Mouse (Mus musculus) cerebellum, postnatal 14 days (tissue): ENCODE measurements at regions not wholly inside any gene's neighbourhood (a gene's known extent, or its start where the extent isn't known, plus 50 kb on each side); places are given as distances from the start of the nearest gene placed in this dataset.

Experiments
- DNase-seq, 2 experiments: peaks; one replicate each; pipeline ENCODE4 v3.0.0; 2021; ENCODE audit warnings: mixed read lengths in 2 of 2

DNA sequence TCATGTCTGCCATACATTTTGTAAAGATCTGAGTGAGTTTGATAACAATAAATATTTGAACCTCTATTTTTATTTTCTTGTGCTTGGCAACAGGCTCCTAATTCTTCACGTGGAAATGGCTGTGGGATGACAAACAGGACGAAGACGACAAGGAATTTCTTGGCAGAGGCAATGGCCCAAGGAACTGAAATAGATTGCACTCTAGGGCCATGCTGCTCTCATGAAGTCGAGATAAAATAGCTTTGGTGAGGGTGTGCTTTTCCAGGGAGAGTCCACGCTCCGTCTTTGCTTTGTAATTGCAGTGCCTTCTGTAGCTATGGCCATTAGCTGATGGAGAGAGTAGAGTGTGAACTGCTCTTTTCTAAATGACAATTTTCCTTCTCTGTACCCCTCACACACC is 50.9 kb upstream of the 1810046K07Rik start:
- no peak for DNase-seq

DNA sequence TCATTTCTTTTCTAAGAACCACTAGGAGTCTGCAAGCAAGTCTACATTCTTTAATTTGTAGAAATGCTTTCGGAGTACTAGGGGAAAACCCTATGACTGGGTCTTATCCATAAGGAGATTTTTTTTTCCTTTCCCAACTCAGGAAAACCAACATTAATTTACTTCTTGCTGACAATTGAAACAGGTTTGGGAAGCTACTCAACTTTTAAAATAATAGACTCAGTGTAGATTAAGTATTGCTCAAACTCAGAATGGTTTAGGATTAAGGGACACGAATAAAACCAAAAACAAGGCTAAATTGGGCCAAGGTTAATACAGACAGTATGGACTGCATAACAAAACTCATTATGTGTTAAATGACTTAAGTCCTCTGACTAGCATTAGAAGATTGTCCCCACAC is 65.2 kb upstream of the 1810046K07Rik start:
- DNase-seq, result no peak

DNA sequence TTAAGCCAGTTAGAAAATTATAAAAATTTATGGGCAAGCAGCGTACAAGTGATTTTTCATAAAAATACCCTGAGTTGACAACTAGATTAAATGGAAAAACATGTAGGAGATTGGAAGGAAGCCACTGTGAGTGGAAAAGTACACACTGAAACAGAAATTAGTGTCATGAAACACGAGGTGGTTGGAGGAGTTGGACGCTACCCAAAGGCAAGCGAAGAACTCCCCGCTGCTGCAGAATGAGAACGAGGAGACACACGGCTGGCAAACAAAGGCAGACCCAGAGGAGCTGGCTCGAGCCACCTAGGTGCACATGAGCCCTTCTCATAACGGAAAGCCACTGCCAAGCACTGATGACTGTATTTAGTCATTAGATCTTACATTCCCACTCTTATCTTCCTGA is 65.7 kb upstream of the 1810046K07Rik start:
- DNase-seq, result peak; percentile 68 to 72

DNA sequence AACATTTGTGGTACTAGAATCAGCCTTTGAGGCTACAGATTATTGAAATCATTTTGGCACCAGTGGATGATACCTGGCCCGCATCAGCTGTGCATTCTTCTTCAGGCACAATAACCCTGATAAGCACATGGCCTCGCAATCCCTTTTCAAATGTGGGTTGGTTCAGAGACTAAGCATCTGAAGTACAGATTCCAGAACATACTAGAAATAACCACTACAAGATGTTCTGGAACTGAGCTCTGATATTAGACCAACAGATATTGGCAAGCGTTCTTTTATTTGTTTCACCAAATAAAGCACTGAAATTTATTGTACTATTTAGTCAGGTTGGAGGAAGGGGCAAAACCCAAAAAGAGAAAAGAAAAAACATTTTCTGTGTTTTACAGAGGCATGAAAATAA is 68.1 kb upstream of the 1810046K07Rik start:
- no peak for DNase-seq

DNA sequence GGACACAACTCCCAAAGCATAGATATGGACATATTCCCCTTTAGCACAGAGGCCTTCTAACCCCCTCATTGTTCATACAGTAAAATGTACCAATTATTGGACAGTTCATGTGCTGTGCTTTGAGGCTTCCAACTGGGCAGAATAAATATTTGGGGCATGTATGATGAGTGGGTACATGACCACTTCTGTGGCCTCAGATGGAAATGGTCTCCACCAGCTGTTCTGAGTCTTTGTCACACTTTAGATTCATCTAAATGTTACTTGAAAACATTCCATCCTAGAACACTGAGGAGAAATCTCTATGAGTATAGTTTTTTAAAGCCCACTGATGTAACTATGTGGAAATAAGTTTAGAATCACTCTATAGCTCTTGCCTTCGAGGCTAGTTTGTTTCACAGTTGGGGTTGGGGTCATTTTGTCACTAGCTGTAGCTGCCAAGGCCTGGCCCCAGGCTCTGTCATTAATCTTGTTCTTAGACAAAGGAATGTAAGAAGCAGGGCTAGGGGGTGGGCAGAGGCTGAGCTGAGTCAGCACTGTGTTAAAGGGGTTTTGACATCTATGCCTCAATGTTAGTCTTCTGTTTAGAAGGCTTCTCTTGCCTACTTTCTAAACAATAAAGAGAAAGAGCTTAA is 69.0 kb upstream of the 1810046K07Rik start:
- DNase-seq, result no peak

DNA sequence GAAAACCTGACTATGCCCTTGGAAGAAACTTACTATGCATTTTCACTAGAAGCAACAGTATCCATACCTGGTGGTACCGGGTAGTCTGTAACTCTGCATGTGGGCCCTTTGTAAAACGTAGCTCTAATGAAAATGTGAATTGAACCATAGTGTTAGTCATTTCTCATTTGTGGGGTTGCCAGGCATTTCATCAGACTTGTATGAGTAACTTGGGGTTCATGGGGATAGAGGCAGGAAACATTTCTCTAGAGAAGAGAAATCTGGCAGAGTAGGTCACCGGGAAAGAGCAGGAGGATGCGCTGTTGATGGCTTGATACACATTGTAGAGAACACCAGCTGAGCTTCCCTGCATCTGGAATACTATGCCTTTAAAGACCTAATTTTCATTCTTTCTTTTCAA is 70.2 kb upstream of the 1810046K07Rik start:
- DNase-seq, result no peak

DNA sequence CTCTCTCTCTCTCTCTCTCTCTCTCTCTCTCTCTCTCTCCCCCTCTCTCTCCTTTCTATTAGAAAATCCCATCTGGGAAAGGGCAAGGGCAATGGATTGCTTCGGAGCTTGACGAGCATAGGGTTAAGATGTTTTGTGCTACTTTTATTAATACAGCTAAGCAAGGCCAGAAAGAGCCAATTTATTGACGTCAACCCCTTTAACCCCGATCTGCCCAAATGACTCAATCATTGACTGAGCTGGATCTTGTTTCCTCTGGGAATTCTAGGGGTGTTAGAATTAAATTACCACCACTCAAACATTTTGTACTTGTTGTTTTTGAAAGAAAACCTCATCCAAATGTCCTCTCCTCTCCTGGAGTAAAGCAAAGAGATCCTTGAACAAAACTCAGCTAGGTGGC is 70.6 kb upstream of the 1810046K07Rik start:
- DNase-seq, result no peak

DNA sequence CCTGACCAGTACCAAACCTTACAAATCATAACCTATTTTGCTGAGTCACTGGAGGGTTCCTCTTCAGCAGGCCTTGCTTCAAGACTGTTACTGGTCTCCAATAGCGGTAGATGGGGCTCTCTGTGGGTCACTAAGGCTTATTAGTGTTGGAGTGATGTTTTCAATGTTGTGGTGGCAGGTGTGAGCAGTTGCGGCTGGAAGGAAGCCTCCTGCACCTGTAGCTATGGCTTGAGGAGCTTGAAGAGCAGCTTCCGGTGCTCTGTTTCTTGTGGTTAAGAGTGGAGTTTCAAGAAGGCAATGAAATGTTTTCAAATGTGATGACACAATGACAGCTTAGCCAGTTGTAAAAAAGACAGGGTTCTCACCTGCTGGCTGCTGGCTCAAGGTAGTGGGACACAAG is 73.1 kb upstream of the 1810046K07Rik start:
- no peak for DNase-seq

DNA sequence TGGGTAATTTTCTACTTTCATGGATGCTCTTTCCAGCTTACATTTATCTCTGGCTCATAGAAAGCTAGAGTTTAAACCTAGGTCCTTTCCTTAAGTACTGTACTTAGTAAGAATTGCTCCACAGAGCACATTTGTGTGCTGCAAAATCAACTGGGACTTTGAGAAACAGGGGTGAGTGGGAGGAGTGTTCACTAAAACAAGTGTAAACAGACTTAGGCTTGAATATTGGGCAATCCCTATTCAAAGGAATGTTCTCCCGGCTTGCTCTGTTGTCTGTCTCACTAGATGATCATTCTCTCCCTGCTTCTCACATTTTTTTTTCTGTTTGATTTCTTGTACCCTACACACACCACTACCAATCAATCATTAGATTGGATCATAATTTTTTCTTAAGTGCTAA is 79.3 kb upstream of the 1810046K07Rik start:
- DNase-seq, result no peak

DNA sequence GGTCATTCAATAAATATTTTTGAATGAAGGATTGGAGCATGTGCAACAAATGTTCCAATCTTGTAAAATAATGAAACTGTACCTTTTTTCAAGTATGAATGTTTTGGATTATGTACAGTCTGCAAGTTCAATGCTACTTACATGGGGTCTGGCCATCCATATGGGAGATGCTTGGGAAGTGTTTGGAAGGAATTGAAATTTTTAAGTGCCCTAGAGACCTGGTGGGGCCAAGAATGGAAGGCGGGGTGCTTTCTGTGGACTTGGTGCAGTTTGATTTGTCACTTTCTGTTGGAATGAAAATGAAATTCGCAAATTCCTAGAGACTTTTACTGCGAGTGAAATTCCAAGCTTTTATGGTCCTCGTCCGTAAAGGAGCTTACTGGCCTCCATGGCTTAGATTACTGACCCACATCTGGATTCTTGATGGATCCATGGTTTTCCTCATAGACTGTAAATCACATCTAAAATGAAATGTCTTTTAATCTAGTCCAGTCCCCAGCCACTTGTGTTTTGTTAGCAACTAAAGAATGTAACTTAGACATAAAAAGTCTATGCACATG is 90.3 kb upstream of the 1810046K07Rik start:
- DNase-seq, result no peak

DNA sequence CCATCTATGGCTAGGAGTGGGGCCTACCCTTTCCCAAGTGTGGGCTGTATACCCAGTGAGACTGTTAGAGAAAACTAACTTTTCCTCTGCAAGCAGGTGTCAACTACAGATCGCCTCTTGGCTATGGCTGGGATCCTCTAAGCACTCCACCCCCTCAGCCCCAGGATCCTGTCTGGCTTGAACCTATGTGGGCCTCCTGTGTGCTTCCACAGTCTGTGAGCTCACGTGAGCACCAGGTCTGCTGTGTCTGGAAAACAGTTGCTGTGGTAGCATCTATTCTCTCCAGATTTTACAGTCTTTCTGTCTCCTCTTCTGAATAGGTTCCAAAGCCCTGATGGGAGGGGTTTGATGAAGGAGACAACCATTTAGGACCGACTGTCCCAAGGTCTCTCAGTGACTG is 93.8 kb upstream of the 1810046K07Rik start:
- no peak for DNase-seq

DNA sequence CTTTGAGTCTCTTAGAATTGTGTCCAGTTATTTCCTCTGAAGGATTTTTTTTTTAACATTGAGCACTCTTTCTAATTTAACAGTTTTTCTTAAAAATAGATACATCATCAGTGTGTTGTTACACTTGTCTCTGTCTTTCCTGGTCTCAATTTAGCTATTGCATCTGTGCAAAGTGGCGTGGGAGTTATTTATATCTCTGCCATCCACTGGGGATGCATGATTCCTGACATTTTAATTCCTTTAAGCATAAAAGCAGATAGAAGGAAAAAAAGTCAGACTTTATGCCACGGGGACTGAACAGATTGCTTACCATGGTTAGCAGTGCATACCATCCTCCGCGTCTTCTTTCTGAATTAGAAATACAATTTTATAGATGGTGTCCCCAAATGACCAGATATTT is 94.6 kb upstream of the 1810046K07Rik start:
- DNase-seq, result no peak

DNA sequence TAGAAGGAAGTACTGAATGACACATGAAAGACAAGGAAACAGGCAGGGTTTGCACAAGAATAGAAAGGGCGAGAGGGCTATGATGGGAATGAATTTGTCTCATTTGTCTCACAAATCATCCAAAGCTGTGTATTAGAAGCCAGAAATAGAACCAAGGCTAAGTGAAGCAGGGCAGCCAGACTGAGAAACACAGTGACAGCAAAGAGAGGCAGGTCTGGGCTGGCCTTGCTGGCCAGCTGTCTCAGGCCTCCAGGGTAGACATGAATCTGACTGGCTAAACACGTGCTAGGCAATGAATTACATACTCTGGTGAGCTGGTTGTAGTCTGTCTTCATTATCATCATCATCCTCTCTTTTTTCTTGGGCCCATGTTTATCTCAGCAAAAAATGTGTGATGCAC is 101.7 kb upstream of the 1810046K07Rik start:
- DNase-seq, result peak in 1 of 2 experiments; percentile 2

DNA sequence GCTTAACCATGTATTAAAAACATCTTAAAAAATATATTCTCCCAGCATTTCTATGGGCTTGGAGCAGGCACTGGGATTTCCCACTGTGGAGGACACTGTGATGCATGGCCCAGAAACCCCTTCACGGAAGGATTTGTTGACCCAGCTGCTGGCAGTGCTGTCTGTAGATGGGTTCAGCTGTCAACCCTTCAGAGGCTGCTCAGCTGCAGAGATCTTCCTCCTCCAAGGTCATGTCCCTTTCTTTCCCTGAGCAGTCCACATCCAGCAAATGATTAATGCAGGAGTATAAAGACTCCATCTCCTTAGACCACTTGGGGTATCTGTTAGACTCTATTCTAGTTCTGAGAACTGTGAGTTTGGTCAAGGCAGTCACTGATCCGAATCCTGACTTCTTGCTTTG is 108.4 kb upstream of the 1810046K07Rik start:
- no peak for DNase-seq

DNA sequence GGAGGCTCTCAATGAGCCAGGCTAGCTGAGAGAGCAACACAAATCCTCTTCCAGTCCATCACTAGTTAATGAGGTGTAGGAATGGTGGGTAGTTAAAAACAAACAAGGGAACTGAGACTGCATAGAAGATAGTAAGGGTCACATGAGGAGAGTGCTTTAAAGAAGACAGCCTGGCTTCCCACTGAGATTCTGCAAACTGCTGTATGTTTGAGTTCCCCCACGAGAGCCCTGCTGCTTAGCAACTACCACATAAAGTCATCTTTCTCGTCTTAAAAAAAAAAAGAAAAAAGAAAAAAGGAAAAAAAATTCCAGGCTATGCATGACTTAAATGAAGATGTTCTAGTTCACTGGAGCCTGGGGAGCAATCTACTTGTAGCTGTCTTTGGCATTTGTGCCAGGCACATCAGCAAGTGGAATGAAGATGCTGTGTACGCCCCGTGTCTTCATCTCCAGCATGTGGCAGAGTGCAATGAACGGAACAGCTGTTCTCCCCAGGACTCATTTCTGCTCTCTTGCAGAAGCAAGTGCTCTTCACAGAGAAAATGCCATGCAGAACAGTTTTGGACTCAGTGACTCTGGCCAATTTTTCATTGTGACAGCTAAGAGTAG is 113.2 kb upstream of the 1810046K07Rik start:
- no peak for DNase-seq

DNA sequence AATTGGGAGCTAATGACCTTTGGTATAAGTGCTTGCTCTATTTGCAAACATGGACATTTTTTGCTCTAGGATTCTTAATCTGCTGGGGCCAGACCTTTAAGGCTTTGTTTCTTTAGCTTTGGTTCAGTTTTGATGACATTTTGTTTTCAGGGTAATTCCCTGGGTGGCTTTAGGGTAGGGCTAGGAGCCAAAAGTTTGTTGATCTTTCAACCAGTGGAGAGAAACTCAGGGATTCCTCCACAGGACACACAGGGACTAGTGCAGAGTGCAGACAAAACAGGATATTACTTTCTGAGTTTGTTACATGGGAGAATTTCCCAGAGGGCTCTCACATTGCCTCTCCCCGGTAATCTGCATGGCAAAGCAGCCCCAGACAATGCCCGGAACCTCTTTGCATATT is 127.0 kb upstream of the 1810046K07Rik start:
- DNase-seq, result no peak

DNA sequence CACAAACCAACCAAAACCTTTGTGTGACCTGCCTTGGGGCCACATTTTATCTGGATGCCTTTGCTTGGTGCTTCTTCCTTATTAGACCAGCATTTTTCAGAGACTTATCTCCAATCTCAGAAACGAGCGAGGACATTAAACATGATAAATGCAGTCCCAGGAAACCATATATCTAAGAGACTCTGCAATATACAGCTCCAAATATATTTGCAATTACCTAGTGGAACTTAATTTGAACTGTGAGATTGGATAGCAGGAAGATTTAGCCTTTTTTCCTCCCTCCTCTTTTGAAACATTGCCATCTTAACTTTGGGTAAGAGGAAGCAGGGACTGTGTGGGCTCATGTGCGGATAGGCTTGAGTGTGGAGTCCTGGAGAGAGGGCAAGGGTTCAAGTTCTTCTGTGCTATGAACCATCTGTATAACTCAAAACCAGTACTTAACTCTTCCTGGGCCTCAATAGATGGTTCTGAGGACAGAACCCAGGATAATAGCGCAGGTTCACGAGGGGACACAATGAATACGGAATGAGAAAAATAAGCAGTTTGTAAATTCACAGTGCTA is 133.8 kb upstream of the 1810046K07Rik start:
- no peak for DNase-seq

DNA sequence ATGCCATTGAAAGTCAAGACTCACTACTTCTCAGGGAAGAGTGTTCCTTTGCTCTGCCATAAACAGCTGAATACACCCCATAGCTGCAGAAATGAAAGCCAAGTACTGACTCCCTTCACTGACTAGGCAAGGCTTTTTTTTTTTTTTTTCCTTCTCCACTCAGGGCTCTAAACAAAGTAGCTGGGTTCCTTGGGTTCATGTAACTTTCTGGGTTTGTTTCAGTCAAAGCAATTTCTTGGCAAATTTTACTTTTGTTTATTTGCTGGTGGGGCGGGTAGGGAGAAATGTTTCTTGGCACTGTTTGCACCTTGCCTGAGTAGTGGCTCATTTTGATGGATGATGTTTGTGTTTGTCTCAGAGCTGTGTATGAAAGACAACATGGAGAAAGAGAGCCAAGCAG is 141.3 kb upstream of the 1810046K07Rik start:
- no peak for DNase-seq

DNA sequence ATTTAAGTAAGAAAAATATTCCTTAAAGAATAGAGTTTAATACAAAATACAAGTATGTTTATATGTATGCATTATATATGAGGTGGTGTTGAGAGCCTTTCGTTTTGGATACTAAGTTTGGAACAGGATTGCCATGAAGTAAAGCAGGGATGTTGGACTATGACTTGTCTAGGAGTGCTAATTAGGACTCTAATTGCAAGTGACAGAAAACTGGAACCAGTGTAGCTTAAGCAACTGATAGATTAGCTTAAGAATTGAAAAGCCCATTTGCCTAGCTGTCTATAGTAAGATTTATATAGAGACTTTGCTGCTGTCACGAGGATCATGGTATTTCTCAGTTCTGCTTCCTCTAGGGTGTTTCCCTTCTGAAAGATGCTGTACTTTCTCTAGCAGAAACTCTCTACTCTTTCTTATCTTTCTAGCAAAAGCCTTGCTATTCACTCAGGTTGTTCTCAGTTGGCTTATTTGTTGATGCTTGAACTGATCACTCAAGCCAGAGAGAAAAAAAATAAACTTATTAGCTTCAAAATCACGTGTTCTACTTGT is 147.9 kb upstream of the 1810046K07Rik start:
- DNase-seq, result no peak

DNA sequence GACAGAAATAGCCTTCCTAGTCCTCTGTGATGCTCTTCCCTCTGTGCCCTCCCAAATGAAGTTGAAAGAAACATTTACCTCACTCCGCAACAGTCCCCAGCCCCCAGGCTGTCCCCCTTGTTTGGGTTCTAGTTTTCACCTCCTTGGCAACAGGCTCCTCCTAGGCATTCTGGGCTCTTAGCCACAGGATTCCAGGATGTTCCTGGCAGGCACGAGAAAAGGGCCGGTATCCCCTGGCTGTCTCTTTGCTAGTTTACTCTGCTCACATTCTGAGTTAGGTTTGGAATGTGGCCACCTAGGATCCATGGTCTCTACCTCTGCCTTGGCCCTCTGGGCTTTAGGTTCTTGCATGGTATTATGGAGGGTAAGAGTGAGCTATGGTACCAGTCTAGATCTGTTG is 159.1 kb upstream of the 1810046K07Rik start:
- peak in 1 of 2 experiments; percentile 14 for DNase-seq

DNA sequence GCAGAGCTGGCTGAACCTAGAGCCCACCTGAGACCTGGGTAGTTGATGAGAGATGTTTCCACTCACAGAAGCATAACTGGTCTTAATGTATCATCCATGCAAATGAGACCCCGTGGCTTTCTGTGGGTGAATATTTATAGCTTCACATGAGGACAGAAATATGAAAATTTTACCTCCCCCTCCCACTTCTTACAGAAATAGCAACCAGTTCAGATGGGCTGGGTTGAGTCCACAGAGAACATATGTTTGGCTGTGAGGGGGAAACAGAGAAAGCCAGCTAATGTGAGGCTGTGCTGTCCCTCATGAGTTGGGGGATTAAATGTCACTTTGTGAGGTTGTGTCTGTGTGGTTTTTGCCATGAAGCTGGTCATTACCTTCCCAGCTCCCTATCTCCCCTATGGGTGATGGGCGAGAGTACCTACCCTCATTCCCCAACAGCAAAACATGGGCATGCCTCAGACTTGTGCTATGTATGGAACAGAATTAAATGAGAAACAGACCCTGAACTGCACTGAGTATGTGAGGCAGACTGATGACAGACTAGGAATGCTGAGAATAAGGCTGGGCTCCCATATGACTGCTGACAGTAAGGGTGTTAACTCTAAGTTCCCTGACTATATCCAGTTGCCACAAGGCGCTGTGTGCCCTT is 178.7 kb upstream of the 1810046K07Rik start:
- no peak for DNase-seq

DNA sequence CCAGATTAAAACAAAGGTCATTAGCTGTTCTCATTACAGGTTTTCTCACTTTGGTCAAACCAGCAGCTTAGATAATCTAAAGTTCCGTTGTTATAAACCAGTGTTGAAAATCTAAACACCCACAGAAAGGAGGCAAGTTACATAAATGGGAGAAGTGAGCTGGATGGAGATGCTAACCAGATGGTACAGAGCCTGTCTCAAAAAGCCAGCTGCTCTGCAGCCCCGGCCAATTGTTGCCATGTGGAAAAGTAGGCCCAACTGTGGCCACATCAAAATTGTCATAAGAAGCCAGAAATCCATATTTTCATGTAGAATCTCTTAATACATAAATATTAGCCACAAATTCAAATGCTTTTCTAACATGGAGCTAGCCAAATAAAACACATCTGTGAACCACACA is 188.9 kb upstream of the 1810046K07Rik start:
- peak; percentile 45 to 49 for DNase-seq

DNA sequence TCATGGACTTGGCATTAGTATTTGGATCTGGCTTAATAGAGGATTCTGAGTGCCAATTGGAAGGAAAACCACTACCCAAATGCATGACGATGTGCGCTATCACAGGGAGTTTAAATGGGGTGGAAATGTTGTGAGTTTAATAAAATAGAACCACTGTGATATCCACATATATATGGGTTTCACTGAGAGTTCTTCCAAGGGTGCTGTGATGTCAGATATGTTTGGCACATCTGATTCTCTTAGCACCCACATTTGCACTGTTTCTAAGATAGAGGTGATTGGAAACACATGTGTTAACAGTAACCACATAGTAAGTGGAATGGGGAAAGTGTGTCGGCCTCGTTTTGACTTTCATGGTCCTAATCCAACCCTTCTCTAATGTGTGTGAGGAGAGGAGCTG is 189.7 kb upstream of the 1810046K07Rik start:
- peak; percentile 22 to 67 for DNase-seq

DNA sequence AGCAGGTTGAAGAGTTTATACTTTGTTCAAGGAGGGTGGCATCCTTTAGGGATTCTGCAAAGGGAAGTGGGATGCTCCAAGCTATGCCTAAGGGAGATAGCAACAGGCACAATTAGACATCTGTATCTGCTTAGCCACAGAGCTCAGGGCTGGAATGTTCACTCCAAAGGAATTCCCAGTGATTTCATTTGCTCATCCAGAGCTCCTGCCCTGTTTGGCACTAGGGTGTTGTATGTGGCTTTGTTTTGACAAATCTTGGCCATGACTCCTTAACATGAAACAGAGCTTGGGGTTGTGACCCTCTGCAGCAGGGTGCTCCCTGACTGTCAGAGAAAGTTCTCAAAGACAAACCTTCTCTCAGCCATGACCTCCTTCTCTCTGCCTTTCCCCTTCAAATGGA is 194.8 kb upstream of the 1810046K07Rik start:
- no peak for DNase-seq
